Mouse (Mus musculus) myocyte (in vitro differentiated cells): ENCODE measurements at regions not wholly inside any gene's neighbourhood (a gene's known extent, or its start where the extent isn't known, plus 50 kb on each side); places are given as distances from the start of the nearest gene placed in this dataset.

Source experiments
- H3K27me3 ChIP-seq: one replicate; pipeline ENCODE4 v1.6.1; 2011; ENCODE audit not compliant: control insufficient read depth, insufficient read depth, insufficient read length
- H3K36me3 ChIP-seq: one replicate; pipeline ENCODE4 v1.6.1; 2011; ENCODE audit not compliant: control insufficient read depth, insufficient read depth
- H3K4me2 ChIP-seq: one replicate; pipeline ENCODE4 v1.6.1; 2011; ENCODE audit warnings: low read depth, control low read depth
- H3K4me3 ChIP-seq: one replicate; pipeline ENCODE4 v1.5.1; 2011; ENCODE audit warnings: mild to moderate bottlenecking, control low read depth, moderate library complexity
- H3K79me2 ChIP-seq: one replicate; pipeline ENCODE4 v1.6.1; 2011; ENCODE audit not compliant: control insufficient read depth, insufficient read depth
- H3ac ChIP-seq: one replicate; pipeline ENCODE4 v1.6.1; 2011; ENCODE audit not compliant: control insufficient read depth, insufficient read length
- CEBPB ChIP-seq: IDR thresholded peaks from 2 replicates; pipeline ENCODE4 v1.6.1; 2011; ENCODE audit warnings: mild to moderate bottlenecking, moderate library complexity; ENCODE audit not compliant: poor library complexity, insufficient read depth, severe bottlenecking
- E2F4 ChIP-seq: IDR thresholded peaks from one replicate; pipeline ENCODE4 v1.6.1; 2011; ENCODE audit warnings: mild to moderate bottlenecking, control low read depth, moderate library complexity; ENCODE audit not compliant: insufficient read depth
- MAX ChIP-seq: IDR thresholded peaks from one replicate; pipeline ENCODE4 v1.6.1; 2011; ENCODE audit warnings: low read depth, mild to moderate bottlenecking, control low read depth
- MYOD1 ChIP-seq, 3 experiments: IDR thresholded peaks; one replicate each; pipeline ENCODE4 v1.6.1; 2011; ENCODE audit warnings: control low read depth in 2 of 3, low read depth in 2 of 3, mild to moderate bottlenecking in 2 of 3, moderate library complexity in 1 of 3; ENCODE audit not compliant: insufficient read length in 2 of 3, control insufficient read depth in 1 of 3
- MYOG ChIP-seq, 3 experiments: IDR thresholded peaks; one replicate each; pipeline ENCODE4 v1.6.1; 2011; ENCODE audit warnings: control low read depth in 2 of 3, low read depth in 2 of 3, mild to moderate bottlenecking in 2 of 3; ENCODE audit not compliant: insufficient read length in 2 of 3, control insufficient read depth in 1 of 3, insufficient read depth in 1 of 3
- POLR2A ChIP-seq: IDR thresholded peaks from one replicate; pipeline ENCODE4 v1.6.1; 2011; ENCODE audit warnings: low read depth, mild to moderate bottlenecking, control low read depth, moderate library complexity; ENCODE audit not compliant: insufficient read length
- POLR2AphosphoS2 ChIP-seq: IDR thresholded peaks from one replicate; pipeline ENCODE4 v1.6.1; 2011; ENCODE audit warnings: low read depth, control low read depth; ENCODE audit not compliant: insufficient read length
- REST ChIP-seq: IDR thresholded peaks from one replicate; pipeline ENCODE4 v1.6.1; 2011; ENCODE audit warnings: mild to moderate bottlenecking, control low read depth, moderate library complexity; ENCODE audit not compliant: insufficient read depth, insufficient read length
- SRF ChIP-seq: IDR thresholded peaks from one replicate; pipeline ENCODE4 v1.6.1; 2011; ENCODE audit warnings: low read depth; ENCODE audit not compliant: control insufficient read depth, insufficient read length
- TCF12 ChIP-seq: IDR thresholded peaks from one replicate; pipeline ENCODE4 v1.6.1; 2011; ENCODE audit warnings: mild to moderate bottlenecking, control low read depth; ENCODE audit not compliant: poor library complexity, insufficient read depth, severe bottlenecking
- TCF3 ChIP-seq: IDR thresholded peaks from one replicate; pipeline ENCODE4 v1.6.1; 2011; ENCODE audit warnings: low read depth, control low read depth; ENCODE audit not compliant: insufficient read length
- USF1 ChIP-seq: IDR thresholded peaks from one replicate; pipeline ENCODE4 v1.6.1; 2011; ENCODE audit warnings: low read depth, mild to moderate bottlenecking, control low read depth, moderate library complexity

DNA sequence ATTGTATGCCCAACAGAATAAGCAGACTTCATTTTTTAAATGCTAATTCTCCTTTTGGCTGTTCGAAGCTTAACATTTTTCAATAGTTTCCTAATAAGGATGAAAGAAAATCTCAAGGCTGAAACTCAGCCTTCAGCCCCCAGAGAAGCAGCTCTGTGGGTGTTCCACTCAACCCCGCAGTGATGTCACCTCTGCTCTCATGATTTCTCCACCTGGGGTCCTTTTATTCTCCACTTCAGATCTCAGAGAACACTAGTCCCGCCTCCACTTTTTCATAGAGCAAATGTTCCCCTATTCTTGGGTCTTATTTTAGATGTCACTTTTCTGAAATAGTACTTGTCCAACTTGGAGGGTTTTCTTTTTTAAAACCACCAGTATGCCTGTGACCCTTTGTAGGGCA, 567.3 kb downstream of the Cntn3 start:
- Histone ChIP-seq H3ac (no peak overlapping the region), H3K79me2 (no peaks in the 10 kb centered on the region), H3K36me3 (no peaks in the 10 kb centered on the region), H3K27me3 (no peaks in the 10 kb centered on the region), H3K4me2 (no peak overlapping the region), H3K4me3 (no peak overlapping the region)
- TF ChIP-seq MYOD1 (IDR thresholded peaks at IDR 0.05; ENCODE audit: control insufficient read depth in 1 of 3, insufficient read length in 2 of 3, low read depth in 2 of 3) = no peak
- TF ChIP-seq REST = no peak
- no peak for TF ChIP-seq POLR2A
- TF ChIP-seq CEBPB = no peak
- no peak for TF ChIP-seq USF1
- TF ChIP-seq E2F4 = no peak

DNA sequence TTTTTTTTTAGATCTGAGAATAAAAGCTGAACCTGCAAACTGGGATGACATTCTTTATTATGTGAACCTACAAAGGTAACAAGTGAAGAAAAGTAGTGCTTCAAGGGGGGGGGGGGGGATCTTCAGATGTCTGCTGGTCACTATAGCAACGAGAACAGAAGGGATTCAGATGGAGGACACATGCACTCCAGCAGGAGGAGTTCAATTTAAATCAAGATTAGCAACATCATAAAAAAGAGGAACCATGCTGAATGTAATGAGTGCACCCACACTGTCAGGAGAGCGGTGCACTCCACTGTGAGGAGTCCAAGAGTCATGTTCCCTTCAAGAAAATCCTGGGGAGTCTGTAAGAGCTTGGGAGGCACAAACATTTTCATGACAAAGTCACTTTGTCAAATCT, 574.7 kb downstream of the Cntn3 start:
- H3K4me3 ChIP-seq = no peak overlapping the region
- H3K36me3 ChIP-seq = no peaks in the 10 kb centered on the region
- H3K27me3 ChIP-seq = no peaks in the 10 kb centered on the region
- H3K79me2 ChIP-seq = no peaks in the 10 kb centered on the region
- TF ChIP-seq SRF (no peak), MAX (no peak), POLR2A (no peak), E2F4 (no peak), TCF3 (no peak)
- H3K4me2 ChIP-seq = no peak overlapping the region
- H3ac ChIP-seq = no peak overlapping the region

DNA sequence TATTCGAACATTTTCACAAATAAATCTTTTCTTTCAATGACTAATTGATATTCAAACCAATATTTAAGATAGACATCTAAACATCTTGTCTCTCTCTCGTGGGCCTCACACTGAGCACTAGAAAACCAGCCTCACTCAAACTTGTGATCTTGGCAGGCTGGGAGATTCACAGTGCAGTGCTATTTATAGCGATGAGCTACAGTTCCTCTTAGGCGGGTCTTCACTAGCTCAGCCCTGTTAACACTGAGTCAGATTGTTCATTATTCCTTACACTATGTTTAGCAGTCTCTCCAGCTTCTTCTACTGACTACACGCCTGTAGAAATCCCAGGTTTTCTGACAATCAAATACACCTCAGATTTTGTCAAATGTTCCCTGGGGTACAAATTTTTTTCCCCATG, 575.3 kb downstream of the Cntn3 start:
- no peak overlapping the region for H3ac ChIP-seq
- H3K4me2 ChIP-seq = no peak overlapping the region
- H3K4me3 ChIP-seq = no peak overlapping the region
- no peaks in the 10 kb centered on the region for H3K36me3 ChIP-seq
- TF ChIP-seq MYOD1 (IDR thresholded peaks at IDR 0.05; ENCODE audit: control insufficient read depth in 1 of 3, insufficient read length in 2 of 3, low read depth in 2 of 3) (no peak), E2F4 (no peak), TCF3 (no peak), POLR2A (no peak), CEBPB (no peak), MYOG (IDR thresholded peaks at IDR 0.05; ENCODE audit: control insufficient read depth in 1 of 3, insufficient read depth in 1 of 3, insufficient read length in 2 of 3, low read depth in 2 of 3) (no peak), TCF12 (no peak), USF1 (no peak), REST (no peak)
- no peaks in the 10 kb centered on the region for H3K79me2 ChIP-seq
- H3K27me3 ChIP-seq = no peaks in the 10 kb centered on the region

DNA sequence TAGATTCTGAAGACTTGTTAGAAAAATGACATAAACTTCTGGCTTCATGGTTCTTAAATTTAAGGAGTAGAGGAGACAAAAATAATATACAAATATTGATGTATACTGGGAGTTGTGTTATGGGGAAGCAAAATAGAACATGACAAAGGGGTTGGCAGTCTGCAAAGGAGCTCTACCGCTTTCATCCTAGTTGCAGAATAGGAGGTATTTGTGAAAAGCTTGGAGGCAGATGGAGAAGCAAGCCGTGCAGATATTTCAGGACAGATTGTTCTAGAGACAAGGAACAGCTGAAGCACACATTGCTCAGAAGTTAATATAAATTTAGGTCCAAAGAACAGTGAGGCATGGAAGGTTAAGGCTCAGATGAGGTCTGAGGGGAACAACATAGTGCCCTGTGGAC, 580.1 kb downstream of the Cntn3 start:
- no peaks in the 10 kb centered on the region for H3K27me3 ChIP-seq
- H3K4me3 ChIP-seq = no peak overlapping the region
- H3K79me2 ChIP-seq = no peaks in the 10 kb centered on the region
- TF ChIP-seq REST (no peak), MAX (no peak), CEBPB (no peak), POLR2AphosphoS2 (no peak), MYOD1 (IDR thresholded peaks at IDR 0.05; ENCODE audit: control insufficient read depth in 1 of 3, insufficient read length in 2 of 3, low read depth in 2 of 3) (no peak), MYOG (IDR thresholded peaks at IDR 0.05; ENCODE audit: control insufficient read depth in 1 of 3, insufficient read depth in 1 of 3, insufficient read length in 2 of 3, low read depth in 2 of 3) (no peak), POLR2A (no peak), E2F4 (no peak), TCF12 (no peak), SRF (no peak), USF1 (no peak), TCF3 (no peak)
- no peaks in the 10 kb centered on the region for H3K36me3 ChIP-seq
- H3ac ChIP-seq = no peak overlapping the region
- H3K4me2 ChIP-seq = no peak overlapping the region

DNA sequence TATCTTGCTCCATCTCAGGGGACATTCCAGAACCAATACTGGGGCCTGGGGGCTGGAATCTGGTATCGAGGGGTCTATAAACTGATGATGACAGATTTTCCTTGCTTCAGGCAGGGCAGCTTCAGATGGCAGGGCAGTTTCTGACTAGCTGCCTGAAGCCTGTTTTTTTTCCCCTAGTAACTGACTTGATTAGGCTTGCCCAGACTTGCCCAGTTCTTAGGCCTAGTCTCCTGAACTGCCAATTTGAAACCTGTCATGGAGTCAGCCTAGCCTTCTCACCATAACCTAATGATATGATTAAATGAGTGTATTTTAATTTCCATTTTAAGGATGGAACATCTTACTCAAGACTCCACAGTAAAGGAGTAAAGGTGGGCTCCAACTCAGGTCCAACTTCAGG, 591.2 kb downstream of the Cntn3 start:
- H3K27me3 ChIP-seq = no peaks in the 10 kb centered on the region
- no peaks in the 10 kb centered on the region for H3K79me2 ChIP-seq
- no peak for TF ChIP-seq POLR2AphosphoS2
- no peak overlapping the region for H3K4me2 ChIP-seq
- no peak overlapping the region for H3K4me3 ChIP-seq
- no peak overlapping the region for H3ac ChIP-seq
- H3K36me3 ChIP-seq = no peaks in the 10 kb centered on the region

DNA sequence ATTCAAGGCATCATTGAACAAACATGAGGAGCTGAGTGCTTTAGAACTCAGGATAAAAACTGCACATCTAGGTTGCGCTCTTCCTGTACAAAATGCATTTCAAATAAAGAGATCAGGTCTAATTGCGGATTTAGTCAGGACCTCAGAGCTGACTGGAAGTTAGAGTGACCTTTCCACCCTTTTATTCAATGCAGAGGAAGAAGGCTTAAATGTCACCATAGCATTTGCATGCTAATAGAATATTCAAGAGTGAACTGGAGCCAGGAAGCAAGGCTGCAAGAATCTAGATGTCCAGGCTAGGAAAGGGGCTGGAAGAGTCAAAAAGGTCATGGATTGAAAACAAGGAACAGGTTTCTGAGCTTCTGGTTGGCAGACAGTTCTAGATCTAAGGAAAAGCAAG, 593.7 kb downstream of the Cntn3 start:
- no peak overlapping the region for H3K4me3 ChIP-seq
- H3K4me2 ChIP-seq = no peak overlapping the region
- no peaks in the 10 kb centered on the region for H3K27me3 ChIP-seq
- no peaks in the 10 kb centered on the region for H3K36me3 ChIP-seq
- TF ChIP-seq SRF = no peak
- no peak overlapping the region for H3ac ChIP-seq
- H3K79me2 ChIP-seq = no peaks in the 10 kb centered on the region
